Mouse (Mus musculus) myocyte (in vitro differentiated cells): Measurements from ENCODE around the gene Manf.

Experiments used
- CEBPB ChIP-seq: IDR thresholded peaks from 2 replicates; pipeline ENCODE4 v1.6.1; 2011; ENCODE audit warnings: mild to moderate bottlenecking, moderate library complexity; ENCODE audit not compliant: poor library complexity, insufficient read depth, severe bottlenecking
- E2F4 ChIP-seq: IDR thresholded peaks from one replicate; pipeline ENCODE4 v1.6.1; 2011; ENCODE audit warnings: mild to moderate bottlenecking, control low read depth, moderate library complexity; ENCODE audit not compliant: insufficient read depth
- MAX ChIP-seq: IDR thresholded peaks from one replicate; pipeline ENCODE4 v1.6.1; 2011; ENCODE audit warnings: low read depth, mild to moderate bottlenecking, control low read depth
- MYOD1 ChIP-seq, 3 experiments: IDR thresholded peaks; one replicate each; pipeline ENCODE4 v1.6.1; 2011; ENCODE audit warnings: control low read depth in 2 of 3, low read depth in 2 of 3, mild to moderate bottlenecking in 2 of 3, moderate library complexity in 1 of 3; ENCODE audit not compliant: insufficient read length in 2 of 3, control insufficient read depth in 1 of 3
- MYOG ChIP-seq, 3 experiments: IDR thresholded peaks; one replicate each; pipeline ENCODE4 v1.6.1; 2011; ENCODE audit warnings: control low read depth in 2 of 3, low read depth in 2 of 3, mild to moderate bottlenecking in 2 of 3; ENCODE audit not compliant: insufficient read length in 2 of 3, control insufficient read depth in 1 of 3, insufficient read depth in 1 of 3
- POLR2A ChIP-seq: IDR thresholded peaks from one replicate; pipeline ENCODE4 v1.6.1; 2011; ENCODE audit warnings: low read depth, mild to moderate bottlenecking, control low read depth, moderate library complexity; ENCODE audit not compliant: insufficient read length
- POLR2AphosphoS2 ChIP-seq: IDR thresholded peaks from one replicate; pipeline ENCODE4 v1.6.1; 2011; ENCODE audit warnings: low read depth, control low read depth; ENCODE audit not compliant: insufficient read length
- REST ChIP-seq: IDR thresholded peaks from one replicate; pipeline ENCODE4 v1.6.1; 2011; ENCODE audit warnings: mild to moderate bottlenecking, control low read depth, moderate library complexity; ENCODE audit not compliant: insufficient read depth, insufficient read length
- SRF ChIP-seq: IDR thresholded peaks from one replicate; pipeline ENCODE4 v1.6.1; 2011; ENCODE audit warnings: low read depth; ENCODE audit not compliant: control insufficient read depth, insufficient read length
- TCF12 ChIP-seq: IDR thresholded peaks from one replicate; pipeline ENCODE4 v1.6.1; 2011; ENCODE audit warnings: mild to moderate bottlenecking, control low read depth; ENCODE audit not compliant: poor library complexity, insufficient read depth, severe bottlenecking
- TCF3 ChIP-seq: IDR thresholded peaks from one replicate; pipeline ENCODE4 v1.6.1; 2011; ENCODE audit warnings: low read depth, control low read depth; ENCODE audit not compliant: insufficient read length
- USF1 ChIP-seq: IDR thresholded peaks from one replicate; pipeline ENCODE4 v1.6.1; 2011; ENCODE audit warnings: low read depth, mild to moderate bottlenecking, control low read depth, moderate library complexity

- TF ChIP-seq MAX (no peak), REST (no peak), POLR2A (no peak), TCF12 (no peak), MYOG (IDR thresholded peaks at IDR 0.05; ENCODE audit: control insufficient read depth in 1 of 3, insufficient read depth in 1 of 3, insufficient read length in 2 of 3, low read depth in 2 of 3) (no peak), E2F4 (no peak), USF1 (no peak), TCF3 (no peak), POLR2AphosphoS2 (no peak), CEBPB (no peak), MYOD1 (IDR thresholded peaks at IDR 0.05; ENCODE audit: control insufficient read depth in 1 of 3, insufficient read length in 2 of 3, low read depth in 2 of 3) (no peak), SRF (no peak)
Measured at GRCm38 (mm10) chr9:106882176-106882575, 9.6 kb downstream of the Manf start.
